Mouse (Mus musculus) cerebellum, adult 2 months (tissue): ENCODE measurements at regions not wholly inside any gene's neighbourhood (a gene's known extent, or its start where the extent isn't known, plus 50 kb on each side); places are given as distances from the start of the nearest gene placed in this dataset.

ENCODE experiments used
- DNase-seq, 2 experiments: peaks; one replicate each; pipeline ENCODE4 v3.0.0; 2021
- H3K27ac ChIP-seq: fragments of 200-500 bp; 2 replicates; pipeline ENCODE4 v1.5.1; 2012; ENCODE audit warnings: low read length, control low read depth, inconsistent platforms; ENCODE audit not compliant: insufficient read depth
- H3K27me3 ChIP-seq: fragments of 200-500 bp; 2 replicates; pipeline ENCODE4 v1.6.1; 2012; ENCODE audit warnings: inconsistent platforms, mild to moderate bottlenecking, low read length, moderate library complexity; ENCODE audit not compliant: control insufficient read depth, insufficient read depth
- H3K4me1 ChIP-seq: fragments of 200-500 bp; 2 replicates; pipeline ENCODE4 v1.6.1; 2011; ENCODE audit warnings: low read length; ENCODE audit not compliant: control insufficient read depth, insufficient read depth
- H3K4me3 ChIP-seq: fragments of 200-500 bp; replicated peaks from 2 replicates; pipeline ENCODE3; 2011; ENCODE audit warnings: mild to moderate bottlenecking, low read depth, low read length, control low read depth; ENCODE audit not compliant: insufficient read depth
- CTCF ChIP-seq: fragments of 200-500 bp; IDR thresholded peaks from 2 replicates; pipeline ENCODE4 v1.5.1; 2011; ENCODE audit warnings: low read depth, mild to moderate bottlenecking, control low read depth, low read length, moderate library complexity, borderline replicate concordance; ENCODE audit not compliant: insufficient read depth
- POLR2A ChIP-seq: fragments of 200-500 bp; IDR thresholded peaks from 2 replicates; pipeline ENCODE4 v1.6.1; 2011; ENCODE audit warnings: low read length, control low read depth, borderline replicate concordance; ENCODE audit not compliant: insufficient read depth
- WGBS: fragments of 180-500 bp; shearing (Covaris S2); methylation state at CpG from one replicate; pipeline ENCODE4 v1.1.7; 2018; 5-methylcytosine and 5-hydroxymethylcytosine counted together

- no peak overlapping the region for H3K27ac ChIP-seq
- no peak overlapping the region for H3K4me3 ChIP-seq
- WGBS, result 89% methylated on average over 6 of the region's 6 CpGs
- H3K4me1 ChIP-seq, result peaks cover 16% of the 10 kb centered on the region; the same call in 1 of the 2 replicates
- TF ChIP-seq POLR2A (no peak), CTCF (no peak)
- no peaks in the 10 kb centered on the region for H3K27me3 ChIP-seq
- peak in 1 of 2 experiments; percentile 7 for DNase-seq
These were observed 91.9 kb downstream of the Naa11 start for GRCm38 (mm10) chr5:97300114-97300840.

GRCm38 (mm10) chr5:97299631-97300030 is 92.5 kb downstream of the Naa11 start:
- no peak overlapping the region for H3K4me3 ChIP-seq

GRCm38 (mm10) chr5:97296213-97296612 is 96.0 kb downstream of the Naa11 start:
- no peak overlapping the region for H3K4me3 ChIP-seq

More at GRCm38 (mm10) chr5:97299631-97300030, 92.5 kb downstream of the Naa11 start:
- TF ChIP-seq CTCF, result no peak
- TF ChIP-seq POLR2A, result no peak
- WGBS, result 90% methylated on average over 5 of the region's 5 CpGs
- H3K4me1 ChIP-seq, result peaks cover 16% of the 10 kb centered on the region; the same call in 1 of the 2 replicates
- H3K27me3 ChIP-seq, result no peaks in the 10 kb centered on the region
- no peak for DNase-seq
- no peak overlapping the region for H3K27ac ChIP-seq

GRCm38 (mm10) chr5:97290166-97290681 is 102.0 kb downstream of the Naa11 start:
- H3K27ac ChIP-seq, result no peak overlapping the region
- no peak for TF ChIP-seq POLR2A
- TF ChIP-seq CTCF, result no peak
- WGBS, result 76% methylated on average over 2 of the region's 2 CpGs
- H3K4me1 ChIP-seq, result no peaks in the 10 kb centered on the region
- DNase-seq, result no peak
- H3K4me3 ChIP-seq, result no peak overlapping the region
- H3K27me3 ChIP-seq, result no peaks in the 10 kb centered on the region

More at GRCm38 (mm10) chr5:97296213-97296612, 96.0 kb downstream of the Naa11 start:
- Histone ChIP-seq H3K27me3 (no peaks in the 10 kb centered on the region), H3K27ac (no peak overlapping the region), H3K4me1 (peaks cover 7% of the 10 kb centered on the region; the same call in 1 of the 2 replicates)
- 98% methylated on average over 3 of the region's 3 CpGs for WGBS
- TF ChIP-seq CTCF, result no peak
- no peak for TF ChIP-seq POLR2A
- DNase-seq, result no peak

- TF ChIP-seq POLR2A (no peak), CTCF (no peak)
- Histone ChIP-seq H3K4me3 (no peak overlapping the region), H3K27ac (no peak overlapping the region), H3K27me3 (no peaks in the 10 kb centered on the region), H3K4me1 (no peaks in the 10 kb centered on the region)
- no peak for DNase-seq
- 71% methylated on average over 8 of the region's 8 CpGs for WGBS
These were observed 102.6 kb downstream of the Naa11 start for GRCm38 (mm10) chr5:97289401-97290165.

- no peak overlapping the region for H3K27ac ChIP-seq
- H3K4me1 ChIP-seq, result no peaks in the 10 kb centered on the region
- H3K27me3 ChIP-seq, result no peaks in the 10 kb centered on the region
- 86% methylated on average over 5 of the region's 5 CpGs for WGBS
- TF ChIP-seq CTCF (no peak), POLR2A (no peak)
- H3K4me3 ChIP-seq, result no peak overlapping the region
- DNase-seq, result no peak
These were observed 112.7 kb downstream of the Naa11 start for GRCm38 (mm10) chr5:97279455-97279854.

- H3K27me3 ChIP-seq, result no peaks in the 10 kb centered on the region
- TF ChIP-seq POLR2A (no peak), CTCF (no peak)
- H3K4me3 ChIP-seq, result peak overlapping the region; percentile 49
- H3K27ac ChIP-seq, result no peak overlapping the region
- H3K4me1 ChIP-seq, result no peaks in the 10 kb centered on the region
- 43% methylated on average over 16 of the region's 16 CpGs for WGBS
- peak; percentile 56 to 60 for DNase-seq
These were observed 114.2 kb downstream of the Naa11 start for GRCm38 (mm10) chr5:97277795-97278572.
